Mouse (Mus musculus) heart, embryonic 14.5 days (tissue): Measurements from ENCODE around the gene Man2a1. TPM values are rescaled to one million over a fixed set of nuclear protein-coding genes. Genes with fewer than 3 reads are reported as not detected.

Experiments used
- ATAC-seq: fragments of 200-750 bp; cut with Nextera tagmentation; 2 replicates; pipeline ENCODE4 v1.8.0; 2017; ENCODE audit warnings: low read depth, moderate TSS enrichment; ENCODE audit not compliant: insufficient number of reproducible peaks, insufficient read depth, low FRiP score
- H3K27ac ChIP-seq, 2 experiments: fragments of 200-500 bp in 1 of 2; fragments of 300-500 bp in 1 of 2; sonication (generic) in 1 of 2; replicated peaks in 1 of 2; 2 replicates each; pipeline ENCODE4 v1.5.1; 2012 to 2014; ENCODE audit warnings: low read depth in 2 of 2, low read length in 2 of 2, control low read depth in 1 of 2, mild to moderate bottlenecking in 1 of 2, mixed read lengths in 1 of 2; ENCODE audit not compliant: control insufficient read depth in 1 of 2, insufficient read depth in 1 of 2
- H3K27me3 ChIP-seq: fragments of 300-500 bp; sonication (generic); 2 replicates; pipeline ENCODE4 v1.6.1; 2014; ENCODE audit warnings: mild to moderate bottlenecking, low read length, control low read depth; ENCODE audit not compliant: control insufficient read depth, insufficient read depth
- H3K36me3 ChIP-seq: fragments of 300-500 bp; sonication (generic); 2 replicates; pipeline ENCODE4 v1.6.1; 2014; ENCODE audit warnings: mild to moderate bottlenecking, control low read depth, low read length, mixed read lengths; ENCODE audit not compliant: control insufficient read depth, insufficient read depth
- H3K4me1 ChIP-seq, 2 experiments: fragments of 200-500 bp in 1 of 2; fragments of 300-500 bp in 1 of 2; sonication (generic) in 1 of 2; 2 replicates each; pipeline ENCODE4 v1.6.1; 2012 to 2014; ENCODE audit warnings: low read length in 2 of 2, control low read depth in 1 of 2, mixed read lengths in 1 of 2; ENCODE audit not compliant: control insufficient read depth in 2 of 2, insufficient read depth in 2 of 2
- H3K4me2 ChIP-seq: fragments of 300-500 bp; sonication (generic); 2 replicates; pipeline ENCODE4 v1.6.1; 2014; ENCODE audit warnings: mild to moderate bottlenecking, low read length
- H3K4me3 ChIP-seq, 2 experiments: fragments of 200-500 bp in 1 of 2; fragments of 300-500 bp in 1 of 2; sonication (generic) in 1 of 2; 2 replicates each; pipeline ENCODE4 v1.5.1; 2012 to 2014; ENCODE audit warnings: low read length in 2 of 2, mild to moderate bottlenecking in 2 of 2, control low read depth in 1 of 2, low read depth in 1 of 2, moderate library complexity in 1 of 2; ENCODE audit not compliant: control insufficient read depth in 1 of 2, insufficient read depth in 1 of 2
- H3K9ac ChIP-seq: fragments of 300-500 bp; sonication (generic); 2 replicates; pipeline ENCODE4 v1.6.1; 2014; ENCODE audit warnings: mild to moderate bottlenecking, low read length
- H3K9me3 ChIP-seq: fragments of 300-500 bp; sonication (generic); 2 replicates; pipeline ENCODE4 v1.6.1; 2016; ENCODE audit warnings: low read length, control low read depth; ENCODE audit not compliant: control insufficient read depth
- WGBS: fragments of 180-500 bp; shearing (Covaris S2); extraction: QIAGEN DNeasy Blood & Tissue Kit; methylation state at CpG from one replicate; pipeline ENCODE4 v1.1.7; 2014; 5-methylcytosine and 5-hydroxymethylcytosine counted together
- polyA plus RNA-seq: library from polyadenylated mRNA; unstranded; fragments of >200 nt; fragmentation: Nextera tagmentation; extraction: Ambion mirVana; gene quantifications from 2 replicates; pipeline ENCODE4 v1.2.1, GENCODE M21; 2014

The Man2a1 gene
- polyA plus RNA-seq, 1 experiment from 2014 or later, result 5.7 TPM

DNA sequence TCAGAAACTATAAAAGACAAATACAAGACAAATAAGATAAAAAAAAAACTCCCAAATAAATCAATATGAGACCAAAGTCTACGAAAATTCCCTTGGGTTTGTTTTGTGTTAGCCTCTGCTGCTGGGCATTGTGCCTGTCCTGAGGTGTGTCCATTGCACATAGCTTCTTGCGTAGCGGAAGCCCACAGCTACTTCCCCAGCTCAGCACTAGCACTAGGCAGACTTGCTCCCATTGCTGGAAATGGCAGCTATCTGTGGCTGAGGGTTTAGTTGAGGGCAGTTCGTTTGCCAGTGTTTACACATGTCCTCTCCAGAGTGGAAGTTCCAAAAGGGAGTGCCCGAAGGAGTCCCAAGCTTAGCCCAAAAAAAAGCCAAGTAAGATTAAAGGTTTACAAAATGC lies 146.9 kb downstream of the Man2a1 start:
- Histone ChIP-seq H3K4me2 (no peak overlapping the region), H3K27ac (no peak overlapping the region), H3K9me3 (0 out of 2 replicates have a peak, but pooled peaks cover 3% of the 10 kb centered on the region), H3K4me1 (peaks cover 2 to 13% of the 10 kb centered on the region in 2 experiments; a peak in 3 of 4 replicates), H3K4me3 (no peak overlapping the region), H3K27me3 (no peaks in the 10 kb centered on the region), H3K36me3 (peaks cover 3% of the 10 kb centered on the region; the same call in 1 of the 2 replicates), H3K9ac (no peak overlapping the region)
- 91% methylated on average over 5 of the region's 5 CpGs for WGBS
- ATAC-seq, result no peak

DNA sequence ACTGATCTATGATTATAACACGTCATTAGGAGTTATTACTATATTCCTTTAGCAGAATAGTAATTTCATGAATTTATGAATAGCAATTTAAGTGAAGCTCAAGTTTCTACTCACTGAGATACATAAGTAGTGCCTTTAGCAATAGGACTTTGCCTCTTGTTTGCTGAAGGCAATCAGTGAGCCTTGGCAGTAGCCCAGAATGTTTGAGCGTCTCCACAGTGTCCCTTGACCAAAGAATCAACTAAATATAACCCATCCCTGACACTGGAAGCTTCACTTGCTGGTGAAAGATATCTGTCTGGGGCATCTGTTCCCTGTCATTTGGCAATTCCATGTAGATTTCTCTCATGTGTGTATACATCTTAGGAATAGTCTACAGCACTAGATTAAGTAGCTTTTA lies 147.6 kb downstream of the Man2a1 start:
- no peak overlapping the region for H3K27ac ChIP-seq
- H3K4me1 ChIP-seq, result peaks cover 2 to 13% of the 10 kb centered on the region in 2 experiments; a peak in 3 of 4 replicates
- no peak for ATAC-seq
- no peak overlapping the region for H3K4me3 ChIP-seq
- WGBS, result 41% methylated on average over 2 of the region's 2 CpGs
- 0 out of 2 replicates have a peak, but pooled peaks cover 3% of the 10 kb centered on the region for H3K9me3 ChIP-seq
- H3K9ac ChIP-seq, result no peak overlapping the region
- H3K27me3 ChIP-seq, result no peaks in the 10 kb centered on the region
- peaks cover 3% of the 10 kb centered on the region; the same call in 1 of the 2 replicates for H3K36me3 ChIP-seq
- H3K4me2 ChIP-seq, result no peak overlapping the region

DNA sequence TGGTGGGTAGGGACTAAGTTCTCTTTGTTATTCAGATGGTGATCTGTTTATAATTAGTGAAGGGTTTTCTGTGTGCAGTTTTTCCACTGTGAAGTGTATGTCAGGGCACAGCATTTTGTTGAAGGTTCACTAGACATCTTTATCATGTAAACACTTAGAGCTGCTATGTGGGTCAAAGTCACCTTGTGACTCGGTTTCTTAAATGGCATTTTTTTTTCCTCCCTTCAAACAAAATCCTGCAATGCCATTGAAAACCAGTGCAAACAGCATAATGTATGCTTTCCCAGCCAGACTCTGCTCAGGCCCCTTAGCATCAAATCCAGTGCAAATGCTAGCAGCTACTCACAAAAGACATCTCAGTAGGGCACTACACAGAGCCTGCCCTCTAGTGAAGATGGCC lies 148.6 kb downstream of the Man2a1 start:
- H3K36me3 ChIP-seq, result peaks cover 3% of the 10 kb centered on the region; the same call in 1 of the 2 replicates
- H3K27me3 ChIP-seq, result no peaks in the 10 kb centered on the region
- H3K4me3 ChIP-seq, result no peak overlapping the region
- no peak overlapping the region for H3K27ac ChIP-seq
- H3K9ac ChIP-seq, result no peak overlapping the region
- H3K4me2 ChIP-seq, result no peak overlapping the region
- H3K4me1 ChIP-seq, result peaks cover 0 to 13% of the 10 kb centered on the region in 2 experiments; a peak in 3 of 4 replicates
- no peak for ATAC-seq
- 29% methylated on average over 1 of the region's 1 CpGs for WGBS
- H3K9me3 ChIP-seq, result 0 out of 2 replicates have a peak, but pooled peaks cover 3% of the 10 kb centered on the region

DNA sequence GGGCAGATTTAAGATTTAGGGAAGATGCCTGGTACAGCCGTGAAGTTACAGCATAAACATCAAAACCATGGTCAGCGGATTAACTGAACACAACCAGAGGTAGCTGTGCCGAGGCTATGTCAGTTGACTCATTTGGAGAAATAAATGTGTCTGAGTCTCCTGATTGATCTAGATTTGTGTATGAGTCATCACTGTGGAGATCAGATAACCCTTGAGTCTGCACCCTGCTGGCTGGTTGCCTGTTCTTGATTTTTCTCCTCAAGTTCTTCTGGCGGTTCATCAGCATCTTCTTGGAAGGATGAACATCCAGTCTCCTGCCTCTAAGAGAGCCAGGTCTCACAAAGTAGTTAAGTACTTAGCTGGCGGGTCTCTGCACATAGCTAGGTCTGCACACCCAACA lies 150.7 kb downstream of the Man2a1 start:
- H3K4me1 ChIP-seq, result peaks cover 0 to 13% of the 10 kb centered on the region in 2 experiments; a peak in 3 of 4 replicates
- ATAC-seq, result no peak

DNA sequence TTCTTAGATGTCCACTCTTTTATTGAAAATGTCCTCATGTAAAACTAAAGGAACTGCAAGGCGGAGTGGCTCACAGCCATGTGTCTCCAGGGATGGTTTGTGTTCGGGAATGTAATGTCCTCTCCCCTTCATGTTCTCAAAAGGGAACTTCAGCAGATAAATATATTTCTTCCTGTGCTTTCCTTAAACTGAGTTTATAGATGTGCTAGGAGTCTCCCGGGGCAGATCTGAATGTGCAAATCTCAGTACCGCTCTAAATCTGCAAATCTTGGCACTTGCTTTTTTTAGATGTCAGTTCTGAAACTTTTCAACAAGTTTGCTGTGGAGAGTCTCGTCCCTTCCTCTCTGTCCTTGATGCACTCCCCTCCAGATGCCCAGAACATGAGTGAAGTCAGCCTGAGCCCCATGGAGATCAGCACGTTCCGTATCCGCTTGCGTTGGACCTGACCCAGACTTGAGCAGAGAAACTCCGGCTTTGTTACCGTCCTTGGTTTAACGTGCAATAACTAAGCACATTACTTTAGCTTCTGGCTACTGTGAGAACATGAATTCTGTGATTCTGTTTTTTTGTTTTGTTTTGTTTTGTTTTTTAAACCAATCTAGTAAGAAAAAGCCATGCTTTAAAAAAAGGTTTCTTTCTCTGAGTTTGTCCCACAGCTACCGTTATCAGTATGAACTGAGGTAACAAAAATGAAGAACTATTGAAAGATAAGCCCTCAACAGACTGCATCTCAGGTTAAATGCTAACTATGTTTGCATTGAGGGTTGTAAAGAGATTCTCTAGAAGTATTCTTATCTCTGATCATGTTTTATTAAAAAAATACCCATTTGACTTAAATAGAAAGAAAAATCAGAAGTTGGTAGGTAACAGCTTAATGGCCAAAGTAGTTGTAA lies 151.8 kb downstream of the Man2a1 start:
- Histone ChIP-seq H3K4me1 (peaks cover 0 to 13% of the 10 kb centered on the region in 2 experiments; a peak in 2 of 4 replicates), H3K36me3 (0 out of 2 replicates have a peak, but pooled peaks cover 3% of the 10 kb centered on the region), H3K4me2 (no peak overlapping the region), H3K4me3 (no peak overlapping the region), H3K27ac (no peak overlapping the region), H3K9ac (no peak overlapping the region), H3K9me3 (no peaks in the 10 kb centered on the region), H3K27me3 (no peaks in the 10 kb centered on the region)
- ATAC-seq, result no peak
- WGBS, result 86% methylated on average over 13 of the region's 13 CpGs

More for the DNA sequence above, 150.7 kb downstream of the Man2a1 start:
- H3K9me3 ChIP-seq, result no peaks in the 10 kb centered on the region
- H3K27me3 ChIP-seq, result no peaks in the 10 kb centered on the region
- no peak overlapping the region for H3K27ac ChIP-seq
- H3K9ac ChIP-seq, result no peak overlapping the region
- 0 out of 2 replicates have a peak, but pooled peaks cover 3% of the 10 kb centered on the region for H3K36me3 ChIP-seq
- 92% methylated on average over 5 of the region's 5 CpGs for WGBS
- no peak overlapping the region for H3K4me3 ChIP-seq
- H3K4me2 ChIP-seq, result no peak overlapping the region

DNA sequence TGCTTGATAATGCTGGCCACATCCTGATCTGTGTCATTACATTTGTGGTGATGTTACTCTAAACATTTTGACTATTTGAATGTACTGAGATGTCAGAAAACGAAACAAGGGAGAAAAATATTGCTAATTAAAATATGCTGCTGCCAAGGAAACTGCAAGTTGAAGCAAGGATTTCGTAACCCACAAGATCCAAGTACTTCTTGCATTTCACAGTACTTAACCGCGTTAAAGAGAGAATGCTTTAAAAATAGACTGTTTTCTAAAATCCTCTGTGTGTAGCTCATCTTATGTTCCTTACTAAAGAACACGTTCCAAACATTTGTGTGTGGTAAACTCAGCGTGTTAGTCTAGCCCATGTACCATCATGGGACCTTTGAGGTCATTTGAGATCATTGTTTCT lies 153.0 kb downstream of the Man2a1 start:
- H3K27me3 ChIP-seq, result no peaks in the 10 kb centered on the region
- peaks cover 0 to 7% of the 10 kb centered on the region in 2 experiments; a peak in 1 of 4 replicates for H3K4me1 ChIP-seq
- H3K27ac ChIP-seq, result no peak overlapping the region
- H3K9me3 ChIP-seq, result no peaks in the 10 kb centered on the region
- no peak for ATAC-seq
- H3K36me3 ChIP-seq, result 0 out of 2 replicates have a peak, but pooled peaks cover 3% of the 10 kb centered on the region
- 87% methylated on average over 6 of the region's 6 CpGs for WGBS
- no peak overlapping the region for H3K9ac ChIP-seq
- no peak overlapping the region for H3K4me2 ChIP-seq
- H3K4me3 ChIP-seq, result no peak overlapping the region

DNA sequence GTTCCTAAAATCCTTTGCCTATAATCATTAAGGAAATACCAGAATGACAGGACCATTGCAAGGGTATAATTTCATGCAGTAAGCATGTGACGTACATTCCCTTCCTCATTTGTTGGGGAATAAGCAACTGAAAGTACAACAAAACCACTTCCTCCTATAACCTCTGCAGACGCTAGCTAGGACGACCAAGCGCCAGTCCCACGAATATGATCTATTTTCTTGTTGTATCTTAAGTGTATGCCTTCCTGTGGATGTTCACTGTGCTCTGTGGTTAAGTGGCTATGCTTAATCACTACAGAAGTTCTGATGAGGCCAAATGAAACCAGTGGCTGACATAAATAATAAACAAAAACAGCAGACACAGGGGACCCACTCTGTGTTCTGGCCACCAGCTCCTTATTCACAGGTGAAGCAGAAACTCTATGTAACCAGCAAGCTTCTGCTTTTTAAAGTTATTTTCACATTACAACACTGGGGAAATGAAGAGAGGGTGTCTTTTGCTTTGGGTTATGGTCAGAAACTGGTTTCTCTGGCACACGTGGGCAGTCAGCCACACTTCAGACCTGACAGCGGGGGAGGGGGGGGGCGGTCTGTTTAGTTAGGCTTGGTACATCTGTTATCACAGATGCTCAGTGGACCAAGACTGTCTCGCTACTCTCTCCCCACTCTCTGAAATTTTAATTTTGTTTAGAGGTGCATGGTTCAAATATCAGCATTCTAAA lies 153.8 kb downstream of the Man2a1 start:
- no peaks in the 10 kb centered on the region for H3K9me3 ChIP-seq
- H3K27me3 ChIP-seq, result no peaks in the 10 kb centered on the region
- 0 out of 4 replicates have a peak, but pooled peaks cover 0 to under 1% of the 10 kb centered on the region in 2 experiments for H3K4me1 ChIP-seq
- H3K36me3 ChIP-seq, result 0 out of 2 replicates have a peak, but pooled peaks cover 3% of the 10 kb centered on the region
- no peak overlapping the region for H3K4me3 ChIP-seq
- H3K4me2 ChIP-seq, result no peak overlapping the region
- 75% methylated on average over 9 of the region's 9 CpGs for WGBS
- ATAC-seq, result no peak
- H3K9ac ChIP-seq, result no peak overlapping the region
- H3K27ac ChIP-seq, result no peak overlapping the region
